Comparison of ENCODE assay signal across 9 mouse cellular contexts in the genomic region with DNA sequence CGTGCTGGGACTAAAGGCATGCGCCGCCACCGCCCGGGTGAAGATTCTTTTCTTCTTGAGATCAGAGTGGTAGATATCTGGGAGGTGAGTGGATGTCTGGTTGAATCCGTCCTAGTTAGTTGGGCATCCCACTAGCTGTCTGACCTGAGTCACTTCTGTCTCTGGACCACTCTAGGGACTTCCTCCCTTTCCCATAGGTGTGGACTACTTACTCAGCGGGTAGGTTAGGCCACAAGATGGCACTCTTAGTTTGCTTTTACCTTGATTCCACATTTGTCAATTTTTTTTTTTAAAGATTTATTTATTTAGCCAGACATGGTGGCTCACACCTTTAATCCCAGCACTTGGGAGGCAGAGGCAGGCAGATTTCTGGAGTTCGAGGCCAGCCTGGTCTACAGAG. TPM values are rescaled to one million over a fixed set of nuclear protein-coding genes. Genes with fewer than 3 reads are reported as not detected.
DNase-seq lines count a peak whose midpoint lies in the region; ATAC-seq and TF ChIP-seq lines count a peak whose summit lies in the region.
"Had no signal": no experiment of that assay in that cellular context is flagged by ENCODE, and none has a peak within 500 bp of the region (broad histone marks: within the 10 kb centered on the region; RNA-seq: fewer than 3 reads in every experiment).

No protein-coding gene starts in this region.

- no peaks in the 10 kb centered on the region for H3K4me1 ChIP-seq in kidney, postnatal 0 days (replicated peaks; ENCODE audit: insufficient read depth, low read length)
- peaks cover 12 to 56% of the 10 kb centered on the region in 2 experiments; a peak in 3 of 4 replicates for H3K4me1 ChIP-seq in CH12.LX (ENCODE audit: control insufficient read depth in 1 of 2, insufficient read depth in 2 of 2)

- no peak overlapping the region for H3K27ac ChIP-seq in kidney, postnatal 0 days
- no peak overlapping the region for H3K27ac ChIP-seq in CH12.LX (ENCODE audit: insufficient read depth, low read depth)

- dilution Hi-C loops in CH12.LX (cut with MboI; ENCODE audit: extremely low pct_ligation_motif_present, extremely low pct_unique_long_range_greater_than_20kb, low sequenced_read_pairs) = no loop called here

- no peak for TF ChIP-seq EP300 in CH12.LX (IDR thresholded peaks at IDR 0.05; ENCODE audit: low read length)

- WGBS in kidney, postnatal 0 days = 88% methylated on average over 8 of the region's 8 CpGs

- TF ChIP-seq RAD21 in CH12.LX (IDR thresholded peaks at IDR 0.05; ENCODE audit: low read depth, low read length) = peak; percentile 73

- H3K36me3 ChIP-seq in kidney, postnatal 0 days (ENCODE audit: insufficient read depth, low read length) = 0 out of 2 replicates have a peak, but pooled peaks cover 4% of the 10 kb centered on the region
- peaks cover 29 to 74% of the 10 kb centered on the region in 2 experiments for H3K36me3 ChIP-seq in CH12.LX (replicated peaks in 1 of 2; ENCODE audit: control insufficient read depth in 1 of 2, insufficient read depth in 1 of 2, low read length in 1 of 2)

- no peak overlapping the region for H3K4me2 ChIP-seq in kidney, postnatal 0 days (ENCODE audit: low read length)
- no peak overlapping the region for H3K4me2 ChIP-seq in CH12.LX (ENCODE audit: insufficient read depth, low read depth, poor library complexity, severe bottlenecking)

- H3K9me3 ChIP-seq in kidney, postnatal 0 days (replicated peaks; ENCODE audit: low read length) = no peaks in the 10 kb centered on the region
- no peaks in the 10 kb centered on the region for H3K9me3 ChIP-seq in CH12.LX (replicated peaks; ENCODE audit: low read length)

- in situ Hi-C loops in CH12.LX (cut with MboI; ENCODE audit: low pct_ligation_motif_present, low pct_unique_long_range_greater_than_20kb, low sequenced_read_pairs) = no loop called here

- no peaks in the 10 kb centered on the region for H3K79me2 ChIP-seq in CH12.LX (replicated peaks; ENCODE audit: control insufficient read depth, extremely low read depth, insufficient read depth, poor library complexity, severe bottlenecking)

- no peaks in the 10 kb centered on the region for H3K27me3 ChIP-seq in kidney, postnatal 0 days (ENCODE audit: insufficient read depth, low read length)
- no peaks in the 10 kb centered on the region for H3K27me3 ChIP-seq in CH12.LX (replicated peaks)

- TF ChIP-seq CTCF in kidney, postnatal 0 days (IDR thresholded peaks at IDR 0.05; ENCODE audit: low read depth) = peak; percentile 63
- TF ChIP-seq CTCF in CH12.LX (conservative IDR thresholded peaks at IDR 0.05 in 1 of 2, IDR thresholded peaks at IDR 0.05 in 1 of 2; ENCODE audit: low read depth in 2 of 2, low read length in 2 of 2) = peak in 1 of 2 experiments; percentile 78; a peak in 2 of 4 replicates

- TF ChIP-seq POLR2A in CH12.LX (IDR thresholded peaks at IDR 0.05; ENCODE audit: low read depth, low read length) = no peak

- DNase-seq in kidney, postnatal 0 days (ENCODE audit: low spot score) = peak; percentile 43
- DNase-seq in kidney, postnatal 10 days = no peak
- DNase-seq in A20 (ENCODE audit: low read depth, low spot score) (peak; percentile 63), CH12.LX (ENCODE audit: extremely low read depth) (no peak)
- no peak for DNase-seq in layer of hippocampus, postnatal 25 days (ENCODE audit: extremely low spot score in 1 of 2, low spot score in 1 of 2)
- DNase-seq in layer of hippocampus, adult 9-11 months = no peak

- H3K4me3 ChIP-seq in kidney, postnatal 0 days (replicated peaks; ENCODE audit: low read depth, low read length) = no peak overlapping the region
- no peak overlapping the region for H3K4me3 ChIP-seq in CH12.LX (replicated peaks in 1 of 3; ENCODE audit: low read depth in 2 of 3, low read length in 2 of 3, poor library complexity in 1 of 3)
- H3K4me3 ChIP-seq: erythroblast, embryonic 14.5 days; myocyte had no signal

- ATAC-seq in kidney, postnatal 0 days (replicated peaks; ENCODE audit: low FRiP score, low read depth) = no peak
- 0 out of 2 replicates have a peak, but pooled peaks have one; percentile 27 for ATAC-seq in common myeloid progenitor, adult 5-6 weeks (replicated peaks; ENCODE audit: low read depth, poor library complexity, severe bottlenecking)

- H3K9ac ChIP-seq in kidney, postnatal 0 days (ENCODE audit: low read depth, low read length) = no peak overlapping the region
- no peak overlapping the region for H3K9ac ChIP-seq in CH12.LX (ENCODE audit: insufficient read depth, low read depth)

TF ChIP-seq in CH12.LX, 34 proteins besides CTCF, POLR2A, EP300 and RAD21:
- TF ChIP-seq GABPA (IDR thresholded peaks at IDR 0.05; ENCODE audit: insufficient replicate concordance, low read depth, low read length) (no peak), ETS1 (conservative IDR thresholded peaks at IDR 0.05; ENCODE audit: low read depth, low read length) (no peak), ZKSCAN1 (IDR thresholded peaks at IDR 0.05; ENCODE audit: borderline replicate concordance, low read depth, low read length) (no peak), MEF2A (IDR thresholded peaks at IDR 0.05; ENCODE audit: borderline replicate concordance, low read depth, low read length) (no peak), MAX (IDR thresholded peaks at IDR 0.05; ENCODE audit: low read length) (no peak), MAFK (IDR thresholded peaks at IDR 0.05; ENCODE audit: insufficient replicate concordance, low read length) (no peak), E2F4 (IDR thresholded peaks at IDR 0.05; ENCODE audit: insufficient replicate concordance, low read depth, low read length) (no peak), ZC3H11A (IDR thresholded peaks at IDR 0.05; ENCODE audit: low read depth, low read length) (peak; percentile 44; the same call in 1 of the 2 replicates), JUND (conservative IDR thresholded peaks at IDR 0.05; ENCODE audit: low read depth, low read length) (no peak), SMC3 (IDR thresholded peaks at IDR 0.05; ENCODE audit: low read depth, low read length) (peak; percentile 71), ELF1 (IDR thresholded peaks at IDR 0.05; ENCODE audit: low read depth, low read length) (0 out of 2 replicates have a peak, but pooled peaks have one; percentile 14), NELFE (IDR thresholded peaks at IDR 0.05; ENCODE audit: low read depth, low read length) (no peak), IRF4 (IDR thresholded peaks at IDR 0.05; ENCODE audit: low read depth, low read length) (no peak), BHLHE40 (IDR thresholded peaks at IDR 0.05; ENCODE audit: low read depth, low read length) (no peak), SIN3A (IDR thresholded peaks at IDR 0.05; ENCODE audit: low read length) (no peak), KAT2A (IDR thresholded peaks at IDR 0.05; ENCODE audit: insufficient replicate concordance, low read length) (no peak), ZNF384 (IDR thresholded peaks at IDR 0.05; ENCODE audit: low read depth, low read length) (peak; percentile 93), POLR2AphosphoS2 (IDR thresholded peaks at IDR 0.05; ENCODE audit: low read depth, low read length) (no peak)

RNA-seq across cellular contexts. Expression of a gene that starts 7.8 kb away (rescaled TPM):
- 89.0 and 98.5 TPM in 2 replicates for polyA plus RNA-seq in kidney, postnatal 0 days (2015; fragmentation: Nextera tagmentation; extraction: Ambion mirVana)
- total RNA-seq in CH12.LX (2012; rRNA removed) (130 and 159 TPM in 2 replicates), CH12.LX (2014; rRNA removed) (77.6 and 94.3 TPM in 2 replicates)
- 214 and 253 TPM in 2 replicates for polyA plus RNA-seq in CH12.LX (2012; ENCODE audit: insufficient read length, low read depth)
- total RNA-seq in common myeloid progenitor, adult 5-6 weeks (2017) = 42.8 and 64.3 TPM in 2 replicates
- total RNA-seq in layer of hippocampus, postnatal 25 days (2021) = 100 to 1,000 TPM; 172 to 174 TPM

RNA-seq across cellular contexts. Expression of a gene that starts 11.5 kb away (rescaled TPM):
- polyA plus RNA-seq in kidney, postnatal 0 days (2015; fragmentation: Nextera tagmentation; extraction: Ambion mirVana) = 10.7 and 11.9 TPM in 2 replicates
- total RNA-seq in CH12.LX (2012; rRNA removed) = 37.1 and 48.8 TPM in 2 replicates
- total RNA-seq in CH12.LX (2014; rRNA removed) = 35.1 and 35.7 TPM in 2 replicates
- 42.9 and 43.6 TPM in 2 replicates for polyA plus RNA-seq in CH12.LX (2012; ENCODE audit: insufficient read length, low read depth)
- total RNA-seq in common myeloid progenitor, adult 5-6 weeks (2017) = 8.8 and 18.0 TPM in 2 replicates
- 10 to 100 TPM; 11.2 to 15.8 TPM for total RNA-seq in layer of hippocampus, postnatal 25 days (2021)

Comparison
In these comparisons a context has a peak if more than half of its experiments do, and no peak if none do; other contexts are left out.
1. DNase-seq: peak in kidney, postnatal 0 days (single experiment) and A20 (single experiment); none in kidney, postnatal 10 days (single experiment), CH12.LX (single experiment), layer of hippocampus, postnatal 25 days (0 of 2) and layer of hippocampus, adult 9-11 months (single experiment).